Mouse (Mus musculus): ENCODE measurements around the gene Pxk. TPM values are rescaled to one million over a fixed set of nuclear protein-coding genes. Genes with fewer than 3 reads are reported as not detected.

The Pxk gene
- polyA plus RNA-seq, 1 experiment from 2014 or later = 29.4 TPM

DNA sequence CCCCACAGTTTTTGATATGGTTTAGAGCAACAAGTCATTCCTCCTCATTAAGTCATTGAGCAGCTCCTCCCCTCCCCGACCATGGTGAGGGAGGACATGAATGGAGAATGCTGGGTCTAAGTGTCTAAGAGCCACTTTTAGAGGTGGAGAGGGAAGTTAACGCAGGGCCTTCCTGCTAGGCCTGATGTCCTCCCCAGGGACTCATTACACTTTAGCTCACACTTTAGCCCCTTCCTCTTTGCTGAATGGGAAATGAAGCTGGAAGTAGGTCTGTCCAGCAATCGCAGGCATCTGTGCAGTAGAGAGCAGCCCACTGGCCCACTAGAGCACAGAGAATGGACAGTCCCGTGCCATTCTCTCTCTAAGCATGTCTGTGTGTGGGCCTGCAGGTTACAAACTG is 10.0 kb downstream of the Pxk start:
- WGBS = 74% methylated on average over 4 of the region's 4 CpGs
- Histone ChIP-seq H3K4me2 (replicated peaks; ENCODE audit: low read depth) (no peak overlapping the region), H3K36me3 (ENCODE audit: control insufficient read depth, insufficient read depth, low read length) (no peaks in the 10 kb centered on the region), H3K4me3 (ENCODE audit: low read depth, low read length) (no peak overlapping the region), H3K27ac (replicated peaks) (no peak overlapping the region), H3K9ac (ENCODE audit: low read length) (no peak overlapping the region), H3K27me3 (ENCODE audit: control insufficient read depth, insufficient read depth, low read length) (no peaks in the 10 kb centered on the region), H3K4me1 (replicated peaks; ENCODE audit: control insufficient read depth, insufficient read depth) (no peaks in the 10 kb centered on the region), H3K9me3 (ENCODE audit: control insufficient read depth, low read length) (no peaks in the 10 kb centered on the region)
- no peak for ATAC-seq (ENCODE audit: low FRiP score, low TSS enrichment)
- DNase-seq (ENCODE audit: low spot score) = no peak
- TF ChIP-seq EP300 (optimal IDR thresholded peaks at IDR 0.05) = no peak

GRCm38 (mm10) chr14:8108976-8109375 is 11.0 kb downstream of the Pxk start:
- DNase-seq (ENCODE audit: low spot score) (no peak), ATAC-seq (ENCODE audit: low FRiP score, low TSS enrichment) (no peak; the same call in 1 of the 2 replicates)
- no peak overlapping the region for H3K27ac ChIP-seq (replicated peaks)
- TF ChIP-seq CTCF (IDR thresholded peaks at IDR 0.05; ENCODE audit: low read depth) (no peak), EP300 (optimal IDR thresholded peaks at IDR 0.05) (no peak)
- H3K27me3 ChIP-seq (ENCODE audit: control insufficient read depth, insufficient read depth, low read length) = no peaks in the 10 kb centered on the region
- 81% methylated on average over 1 of the region's 1 CpGs for WGBS
- H3K9me3 ChIP-seq (ENCODE audit: control insufficient read depth, low read length) = no peaks in the 10 kb centered on the region
- no peaks in the 10 kb centered on the region for H3K4me1 ChIP-seq (replicated peaks; ENCODE audit: control insufficient read depth, insufficient read depth)
- H3K9ac ChIP-seq (ENCODE audit: low read length) = no peak overlapping the region
- no peak overlapping the region for H3K4me3 ChIP-seq (ENCODE audit: low read depth, low read length)
- no peak overlapping the region for H3K4me2 ChIP-seq (replicated peaks; ENCODE audit: low read depth)
- no peaks in the 10 kb centered on the region for H3K36me3 ChIP-seq (ENCODE audit: control insufficient read depth, insufficient read depth, low read length)

GRCm38 (mm10) chr14:8111545-8111944 is 13.5 kb downstream of the Pxk start:
- Histone ChIP-seq H3K4me2 (replicated peaks; ENCODE audit: low read depth) (no peak overlapping the region), H3K36me3 (ENCODE audit: control insufficient read depth, insufficient read depth, low read length) (no peaks in the 10 kb centered on the region), H3K4me3 (ENCODE audit: low read depth, low read length) (no peak overlapping the region), H3K9ac (ENCODE audit: low read length) (no peak overlapping the region), H3K27me3 (ENCODE audit: control insufficient read depth, insufficient read depth, low read length) (no peaks in the 10 kb centered on the region), H3K27ac (replicated peaks) (0 out of 2 replicates have a peak overlapping the region, but pooled peaks have one; percentile 13), H3K4me1 (replicated peaks; ENCODE audit: control insufficient read depth, insufficient read depth) (no peaks in the 10 kb centered on the region), H3K9me3 (ENCODE audit: control insufficient read depth, low read length) (no peaks in the 10 kb centered on the region)
- no peak for TF ChIP-seq CTCF (IDR thresholded peaks at IDR 0.05; ENCODE audit: low read depth)
- peak; percentile 57 for DNase-seq (ENCODE audit: low spot score)
- ATAC-seq (ENCODE audit: low FRiP score, low TSS enrichment) = peak; percentile 97
- WGBS = 62% methylated on average over 6 of the region's 6 CpGs

GRCm38 (mm10) chr14:8112036-8112435 is 14.0 kb downstream of the Pxk start:
- Histone ChIP-seq H3K9me3 (ENCODE audit: control insufficient read depth, low read length) (no peaks in the 10 kb centered on the region), H3K4me2 (replicated peaks; ENCODE audit: low read depth) (no peak overlapping the region), H3K27ac (replicated peaks) (0 out of 2 replicates have a peak overlapping the region, but pooled peaks have one; percentile 13), H3K9ac (ENCODE audit: low read length) (no peak overlapping the region), H3K27me3 (ENCODE audit: control insufficient read depth, insufficient read depth, low read length) (no peaks in the 10 kb centered on the region), H3K4me3 (ENCODE audit: low read depth, low read length) (no peak overlapping the region), H3K4me1 (replicated peaks; ENCODE audit: control insufficient read depth, insufficient read depth) (no peaks in the 10 kb centered on the region), H3K36me3 (ENCODE audit: control insufficient read depth, insufficient read depth, low read length) (no peaks in the 10 kb centered on the region)
- peak; percentile 31; the same call in 1 of the 2 replicates for ATAC-seq (ENCODE audit: low FRiP score, low TSS enrichment)
- 80% methylated on average over 8 of the region's 8 CpGs for WGBS
- DNase-seq (ENCODE audit: low spot score) = no peak
- TF ChIP-seq EP300 (optimal IDR thresholded peaks at IDR 0.05) (no peak), CTCF (IDR thresholded peaks at IDR 0.05; ENCODE audit: low read depth) (no peak)

DNA sequence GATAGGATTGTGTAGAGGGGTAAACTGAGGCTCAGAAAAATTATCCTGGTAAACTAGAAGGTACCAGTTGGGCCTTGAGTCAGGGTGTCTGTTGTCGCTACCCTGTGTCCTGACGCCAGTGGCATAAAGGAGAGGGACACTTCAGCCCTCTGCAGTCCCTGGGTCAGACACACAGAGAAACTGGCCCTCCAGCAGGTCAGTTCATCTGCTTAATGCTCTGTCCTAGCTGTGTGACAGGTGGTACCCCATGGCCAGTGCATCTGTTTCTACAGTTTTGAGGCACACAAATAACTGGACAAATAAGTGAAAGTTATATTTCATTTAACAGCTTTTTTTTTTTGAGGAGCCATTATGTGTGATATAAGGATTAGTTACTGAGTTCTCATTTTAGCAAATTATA is 15.6 kb downstream of the Pxk start:
- ATAC-seq (ENCODE audit: low FRiP score, low TSS enrichment) = no peak
- no peak for DNase-seq (ENCODE audit: low spot score)
- Histone ChIP-seq H3K4me3 (ENCODE audit: low read depth, low read length) (no peak overlapping the region), H3K9me3 (ENCODE audit: control insufficient read depth, low read length) (no peaks in the 10 kb centered on the region), H3K27ac (replicated peaks) (no peak overlapping the region), H3K36me3 (ENCODE audit: control insufficient read depth, insufficient read depth, low read length) (no peaks in the 10 kb centered on the region), H3K9ac (ENCODE audit: low read length) (no peak overlapping the region), H3K27me3 (ENCODE audit: control insufficient read depth, insufficient read depth, low read length) (no peaks in the 10 kb centered on the region), H3K4me1 (replicated peaks; ENCODE audit: control insufficient read depth, insufficient read depth) (no peaks in the 10 kb centered on the region), H3K4me2 (replicated peaks; ENCODE audit: low read depth) (no peak overlapping the region)
- TF ChIP-seq EP300 (optimal IDR thresholded peaks at IDR 0.05) (no peak), CTCF (IDR thresholded peaks at IDR 0.05; ENCODE audit: low read depth) (no peak)
- 98% methylated on average over 2 of the region's 2 CpGs for WGBS

- Histone ChIP-seq H3K4me3 (ENCODE audit: low read depth, low read length) (no peak overlapping the region), H3K27me3 (ENCODE audit: control insufficient read depth, insufficient read depth, low read length) (no peaks in the 10 kb centered on the region), H3K9me3 (ENCODE audit: control insufficient read depth, low read length) (no peaks in the 10 kb centered on the region), H3K36me3 (ENCODE audit: control insufficient read depth, insufficient read depth, low read length) (no peaks in the 10 kb centered on the region), H3K4me2 (replicated peaks; ENCODE audit: low read depth) (no peak overlapping the region), H3K27ac (replicated peaks) (no peak overlapping the region), H3K9ac (ENCODE audit: low read length) (no peak overlapping the region), H3K4me1 (replicated peaks; ENCODE audit: control insufficient read depth, insufficient read depth) (no peaks in the 10 kb centered on the region)
- TF ChIP-seq CTCF (IDR thresholded peaks at IDR 0.05; ENCODE audit: low read depth) (no peak), EP300 (optimal IDR thresholded peaks at IDR 0.05) (no peak)
- no peak for ATAC-seq (ENCODE audit: low FRiP score, low TSS enrichment)
- no peak for DNase-seq (ENCODE audit: low spot score)
- 55% methylated on average over 3 of the region's 3 CpGs for WGBS
Measured at GRCm38 (mm10) chr14:8114306-8114705, 16.3 kb downstream of the Pxk start.

Data from stomach, postnatal 0 days (tissue).